Mouse (Mus musculus) limb, embryonic 11.5 days (tissue): ENCODE measurements around the gene Cbarp. TPM values are rescaled to one million over a fixed set of nuclear protein-coding genes. Genes with fewer than 3 reads are reported as not detected.
A peak's percentile ranks its signal among the peaks of the same experiment; 100 is the strongest.

Source experiments
- ATAC-seq: fragments of 200-750 bp; cut with Nextera tagmentation; 2 replicates; pipeline ENCODE4 v1.8.0; 2017; ENCODE audit warnings: low read depth; ENCODE audit not compliant: insufficient number of reproducible peaks, low FRiP score, low TSS enrichment
- DNase-seq: peaks from one replicate; pipeline ENCODE4 v3.0.0-alpha.2; 2015; ENCODE audit warnings: low spot score
- H3K27ac ChIP-seq: fragments of 300-500 bp; sonication (generic); replicated peaks from 2 replicates; pipeline ENCODE4 v1.5.1; 2014; ENCODE audit warnings: low read depth, mild to moderate bottlenecking, low read length
- H3K27me3 ChIP-seq: fragments of 300-500 bp; sonication (generic); 2 replicates; pipeline ENCODE4 v1.6.1; 2014; ENCODE audit warnings: mild to moderate bottlenecking, low read length, mixed read lengths; ENCODE audit not compliant: control insufficient read depth, insufficient read depth
- H3K36me3 ChIP-seq: fragments of 300-500 bp; sonication (generic); 2 replicates; pipeline ENCODE4 v1.6.1; 2014; ENCODE audit warnings: mild to moderate bottlenecking, low read length, moderate library complexity, mixed read lengths; ENCODE audit not compliant: control insufficient read depth, insufficient read depth
- H3K4me1 ChIP-seq: fragments of 300-500 bp; sonication (generic); 2 replicates; pipeline ENCODE4 v1.6.1; 2014; ENCODE audit warnings: low read length, mixed read lengths; ENCODE audit not compliant: control insufficient read depth, insufficient read depth
- H3K4me2 ChIP-seq: fragments of 300-500 bp; sonication (generic); 2 replicates; pipeline ENCODE4 v1.6.1; 2014; ENCODE audit warnings: low read depth, mild to moderate bottlenecking, moderate library complexity; ENCODE audit not compliant: severe bottlenecking
- H3K4me3 ChIP-seq: fragments of 300-500 bp; sonication (generic); 2 replicates; pipeline ENCODE4 v1.5.1; 2014; ENCODE audit warnings: low read depth, low read length
- H3K9ac ChIP-seq: fragments of 300-500 bp; sonication (generic); 2 replicates; pipeline ENCODE4 v1.6.1; 2014; ENCODE audit warnings: mild to moderate bottlenecking, low read length
- H3K9me3 ChIP-seq: fragments of 300-500 bp; sonication (generic); 2 replicates; pipeline ENCODE4 v1.6.1; 2016; ENCODE audit warnings: low read length; ENCODE audit not compliant: control insufficient read depth
- WGBS: fragments of 180-500 bp; shearing (Covaris S2); extraction: QIAGEN DNeasy Blood & Tissue Kit; methylation state at CpG from one replicate; pipeline ENCODE4 v1.1.7; 2014; 5-methylcytosine and 5-hydroxymethylcytosine counted together
- polyA plus RNA-seq: library from polyadenylated mRNA; unstranded; fragments of >200 nt; fragmentation: Nextera tagmentation; extraction: Ambion mirVana; gene quantifications from 2 replicates; pipeline ENCODE4 v1.2.1, GENCODE M21; 2014

Gene Cbarp
- polyA plus RNA-seq, 1 experiment from 2014 or later = 6.5 TPM

- peaks cover 71% of the 10 kb centered on the region for H3K4me1 ChIP-seq
- DNase-seq = no peak
- peak overlapping the region; percentile 42; the same call in 1 of the 2 replicates for H3K27ac ChIP-seq
- no peak overlapping the region for H3K4me3 ChIP-seq
- H3K4me2 ChIP-seq = no peak overlapping the region
- H3K36me3 ChIP-seq = peaks cover 49% of the 10 kb centered on the region
- no peak for ATAC-seq
- 88% methylated on average over 29 of the region's 29 CpGs for WGBS
- no peaks in the 10 kb centered on the region for H3K27me3 ChIP-seq
- H3K9ac ChIP-seq = peak overlapping the region; percentile 12; the same call in 1 of the 2 replicates
- H3K9me3 ChIP-seq = no peaks in the 10 kb centered on the region
Measured at GRCm38 (mm10) chr10:80156002-80156751, 15.5 kb upstream of the Cbarp start.

GRCm38 (mm10) chr10:80155277-80155676 is 14.6 kb upstream of the Cbarp start:
- H3K4me3 ChIP-seq = no peak overlapping the region
- peak overlapping the region; percentile 64; the same call in 1 of the 2 replicates for H3K27ac ChIP-seq
- ATAC-seq (no peak), DNase-seq (no peak)
- no peak overlapping the region; the same call in 1 of the 2 replicates for H3K9ac ChIP-seq
- WGBS = 29% methylated on average over 1 of the region's 1 CpGs
- no peak overlapping the region for H3K4me2 ChIP-seq
- H3K36me3 ChIP-seq = peaks cover 49% of the 10 kb centered on the region
- no peaks in the 10 kb centered on the region for H3K9me3 ChIP-seq
- H3K27me3 ChIP-seq = no peaks in the 10 kb centered on the region
- H3K4me1 ChIP-seq = peaks cover 62% of the 10 kb centered on the region

GRCm38 (mm10) chr10:80154384-80154783 is 13.7 kb upstream of the Cbarp start:
- DNase-seq = no peak
- Histone ChIP-seq H3K4me3 (no peak overlapping the region), H3K27me3 (no peaks in the 10 kb centered on the region), H3K4me2 (no peak overlapping the region), H3K9ac (no peak overlapping the region), H3K4me1 (peaks cover 61% of the 10 kb centered on the region), H3K36me3 (peaks cover 51% of the 10 kb centered on the region), H3K9me3 (no peaks in the 10 kb centered on the region), H3K27ac (no peak overlapping the region)
- no peak for ATAC-seq
- 88% methylated on average over 7 of the region's 7 CpGs for WGBS

GRCm38 (mm10) chr10:80153713-80154112 is 13.1 kb upstream of the Cbarp start:
- DNase-seq (no peak), ATAC-seq (no peak)
- Histone ChIP-seq H3K4me2 (peak overlapping the region; percentile 95; the same call in 1 of the 2 replicates), H3K4me3 (peak overlapping the region; percentile 99; the same call in 1 of the 2 replicates), H3K36me3 (peaks cover 51% of the 10 kb centered on the region), H3K27ac (no peak overlapping the region), H3K27me3 (no peaks in the 10 kb centered on the region), H3K4me1 (peaks cover 54% of the 10 kb centered on the region), H3K9me3 (no peaks in the 10 kb centered on the region), H3K9ac (no peak overlapping the region)
- 92% methylated on average over 19 of the region's 19 CpGs for WGBS

- 42% methylated on average over 3 of the region's 3 CpGs for WGBS
- Histone ChIP-seq H3K4me3 (peak overlapping the region; percentile 99), H3K4me1 (peaks cover 47% of the 10 kb centered on the region), H3K9ac (peak overlapping the region; percentile 100), H3K9me3 (no peaks in the 10 kb centered on the region), H3K27me3 (no peaks in the 10 kb centered on the region), H3K4me2 (peak overlapping the region; percentile 95), H3K27ac (0 out of 2 replicates have a peak overlapping the region, but pooled peaks have one; percentile 98), H3K36me3 (peaks cover 51% of the 10 kb centered on the region)
- ATAC-seq = no peak
- DNase-seq = no peak
Measured at GRCm38 (mm10) chr10:80152873-80153260, 12.2 kb upstream of the Cbarp start.

GRCm38 (mm10) chr10:80152071-80152872 is 11.6 kb upstream of the Cbarp start:
- ATAC-seq (no peak), DNase-seq (peak; percentile 66)
- peak overlapping the region; percentile 95 for H3K4me2 ChIP-seq

GRCm38 (mm10) chr10:80151211-80152034 is 10.8 kb upstream of the Cbarp start:
- WGBS = 0% methylated on average over 25 of the region's 26 CpGs
- Histone ChIP-seq H3K4me2 (peak overlapping the region; percentile 95), H3K36me3 (peaks cover 40% of the 10 kb centered on the region), H3K9me3 (no peaks in the 10 kb centered on the region), H3K27me3 (no peaks in the 10 kb centered on the region), H3K27ac (peak overlapping the region; percentile 98), H3K4me1 (peaks cover 40% of the 10 kb centered on the region), H3K9ac (peak overlapping the region; percentile 100), H3K4me3 (peak overlapping the region; percentile 99)
- ATAC-seq (no peak), DNase-seq (peak; percentile 77)

More at GRCm38 (mm10) chr10:80152071-80152872, 11.6 kb upstream of the Cbarp start:
- Histone ChIP-seq H3K4me1 (peaks cover 47% of the 10 kb centered on the region), H3K4me3 (peak overlapping the region; percentile 99), H3K9me3 (no peaks in the 10 kb centered on the region), H3K9ac (peak overlapping the region; percentile 100), H3K27me3 (no peaks in the 10 kb centered on the region), H3K27ac (peak overlapping the region; percentile 98), H3K36me3 (peaks cover 48% of the 10 kb centered on the region)
- WGBS = 9% methylated on average over 15 of the region's 15 CpGs
